Mouse (Mus musculus): ENCODE measurements around the gene Gm9999.
"Not testable (repeated sequence)": the region's sequence is repeated elsewhere in the genome, so short reads cannot be mapped to it uniquely, and the experiment has no call there.

The Gm9999 gene

GRCm38 (mm10) chr7:46999983-47000643 lies 16.7 kb downstream of the Gm9999 start:
- no peak for DNase-seq (ENCODE audit: low spot score)

- no peak for DNase-seq (ENCODE audit: low spot score)
Measured at GRCm38 (mm10) chr7:47000644-47000983, 17.2 kb downstream of the Gm9999 start.

- no peak for DNase-seq (ENCODE audit: low spot score)
Measured at GRCm38 (mm10) chr7:47001125-47001899, 17.9 kb downstream of the Gm9999 start.

GRCm38 (mm10) chr7:47001900-47002275 lies 18.5 kb downstream of the Gm9999 start:
- no peak for DNase-seq (ENCODE audit: low spot score)

GRCm38 (mm10) chr7:47003411-47004115 lies 20.2 kb downstream of the Gm9999 start:
- DNase-seq (ENCODE audit: low spot score), result no peak

GRCm38 (mm10) chr7:47007109-47007780 lies 23.9 kb downstream of the Gm9999 start:
- DNase-seq (ENCODE audit: low spot score), result no peak

- DNase-seq (ENCODE audit: low spot score), result no peak
Measured at GRCm38 (mm10) chr7:47007818-47008167, 24.4 kb downstream of the Gm9999 start.

- DNase-seq (ENCODE audit: low spot score), result peak; percentile 98
Measured at GRCm38 (mm10) chr7:47008168-47008993, 25.0 kb downstream of the Gm9999 start, which contains the start of gene Spty2d1. TSS of gene Spty2d1 (minus strand) at chr7:47008411.

- DNase-seq (ENCODE audit: low spot score), result no peak
Measured at GRCm38 (mm10) chr7:47013131-47013767, 29.9 kb downstream of the Gm9999 start.

- no peak for DNase-seq (ENCODE audit: low spot score)
Measured at GRCm38 (mm10) chr7:47014564-47015389, 31.4 kb downstream of the Gm9999 start.

- peak; percentile 18 for DNase-seq (ENCODE audit: low spot score)
Measured at GRCm38 (mm10) chr7:47015390-47016065, 32.1 kb downstream of the Gm9999 start.

GRCm38 (mm10) chr7:47016602-47017001 lies 33.2 kb downstream of the Gm9999 start:
- DNase-seq (ENCODE audit: low spot score), result no peak

- no peak for DNase-seq (ENCODE audit: low spot score)
Measured at GRCm38 (mm10) chr7:47017146-47017545, 33.8 kb downstream of the Gm9999 start.

- DNase-seq (ENCODE audit: low spot score), result no peak
Measured at GRCm38 (mm10) chr7:47019641-47020040, 36.3 kb downstream of the Gm9999 start.

GRCm38 (mm10) chr7:47020956-47021355 lies 37.6 kb downstream of the Gm9999 start:
- no peak for DNase-seq (ENCODE audit: low spot score)

- no peak for DNase-seq (ENCODE audit: low spot score)
Measured at GRCm38 (mm10) chr7:47022482-47022881, 39.1 kb downstream of the Gm9999 start.

- peak; percentile 61 for DNase-seq (ENCODE audit: low spot score)
Measured at GRCm38 (mm10) chr7:47023530-47023929, 40.1 kb downstream of the Gm9999 start.

- no peak for DNase-seq (ENCODE audit: low spot score)
Measured at GRCm38 (mm10) chr7:47024454-47024853, 41.1 kb downstream of the Gm9999 start.

- no peak for DNase-seq (ENCODE audit: low spot score)
Measured at GRCm38 (mm10) chr7:47025429-47025828, 42.0 kb downstream of the Gm9999 start.

GRCm38 (mm10) chr7:47026899-47027298 lies 43.5 kb downstream of the Gm9999 start:
- not testable (repeated sequence) for DNase-seq (ENCODE audit: low spot score)
